In genomic region chr11:117823411-117823810, GRCm38 (mm10) we compare ENCODE assay signal across 9 mouse cellular contexts. TPM values are rescaled to one million over a fixed set of nuclear protein-coding genes. Genes with fewer than 3 reads are reported as not detected.
A peak's percentile ranks its signal among the peaks of the same experiment; 100 is the strongest.
DNase-seq lines count a peak whose midpoint lies in the region; ATAC-seq and TF ChIP-seq lines count a peak whose summit lies in the region.
"Had no signal": no experiment of that assay in that cellular context is flagged by ENCODE, and none has a peak within 500 bp of the region (broad histone marks: within the 10 kb centered on the region; RNA-seq: fewer than 3 reads in every experiment).

No protein-coding gene starts in this region.

- H3K27me3 ChIP-seq in heart, postnatal 0 days (ENCODE audit: control insufficient read depth, insufficient read depth, low read length) = no peaks in the 10 kb centered on the region
- H3K27me3 ChIP-seq in C2C12 (ENCODE audit: control insufficient read depth, insufficient read depth, insufficient read length) = no peaks in the 10 kb centered on the region
- H3K27me3 ChIP-seq in E14TG2a.4 (ENCODE audit: insufficient read depth, low read length) = no peaks in the 10 kb centered on the region
- H3K27me3 ChIP-seq in liver, embryonic 14.5 days (ENCODE audit: control insufficient read depth, insufficient read depth, low read length) = no peaks in the 10 kb centered on the region

- peaks cover 25% of the 10 kb centered on the region; the same call in 1 of the 2 replicates for H3K36me3 ChIP-seq in heart, postnatal 0 days (replicated peaks; ENCODE audit: control insufficient read depth, insufficient read depth, low read length)
- H3K36me3 ChIP-seq in C2C12 (ENCODE audit: control insufficient read depth, insufficient read depth) = peaks cover 55% of the 10 kb centered on the region
- H3K36me3 ChIP-seq in E14TG2a.4 (ENCODE audit: insufficient read depth, low read length) = peaks cover 61% of the 10 kb centered on the region
- peaks cover 52% of the 10 kb centered on the region for H3K36me3 ChIP-seq in liver, embryonic 14.5 days (replicated peaks; ENCODE audit: control insufficient read depth, insufficient read depth, low read depth)

- no peak for DNase-seq in heart, postnatal 0 days (ENCODE audit: low spot score)
- no peak for DNase-seq in heart, adult 18-20 months
- DNase-seq in liver, embryonic 14.5 days (ENCODE audit: low read depth in 3 of 3, low spot score in 3 of 3) = no peak
- no peak for DNase-seq in right cerebral cortex, postnatal 10 days (ENCODE audit: low spot score in 2 of 2)
- DNase-seq in urinary bladder, adult 2 months (ENCODE audit: low spot score) = no peak

- peaks cover 83% of the 10 kb centered on the region for H3K79me2 ChIP-seq in C2C12 (ENCODE audit: control insufficient read depth, insufficient read depth)

- H3K9ac ChIP-seq in heart, postnatal 0 days (replicated peaks; ENCODE audit: low read depth, low read length) = no peak overlapping the region
- H3K9ac ChIP-seq in liver, embryonic 14.5 days (replicated peaks) = no peak overlapping the region; the same call in 1 of the 2 replicates

- H3K4me1 ChIP-seq in heart, postnatal 0 days (ENCODE audit: control insufficient read depth, insufficient read depth) = peaks cover 65% of the 10 kb centered on the region
- peaks cover 90% of the 10 kb centered on the region for H3K4me1 ChIP-seq in E14TG2a.4 (replicated peaks; ENCODE audit: low read depth, low read length)
- peaks cover 26 to 39% of the 10 kb centered on the region in 2 experiments for H3K4me1 ChIP-seq in liver, embryonic 14.5 days (replicated peaks; ENCODE audit: control insufficient read depth in 2 of 2, insufficient read depth in 2 of 2, low read length in 1 of 2)

- TF ChIP-seq CTCF in heart, postnatal 0 days (IDR thresholded peaks at IDR 0.05; ENCODE audit: low read depth) = no peak
- TF ChIP-seq CTCF in C2C12 (IDR thresholded peaks at IDR 0.05; ENCODE audit: control insufficient read depth, insufficient read depth, insufficient read length) = no peak
- no peak for TF ChIP-seq CTCF in E14TG2a.4 (conservative IDR thresholded peaks at IDR 0.05; ENCODE audit: low read length)
- TF ChIP-seq CTCF in liver, embryonic 14.5 days (IDR thresholded peaks at IDR 0.05; ENCODE audit: low read depth) = no peak

- no peak overlapping the region for H3ac ChIP-seq in C2C12 (ENCODE audit: control insufficient read depth, insufficient read length, low read depth)

- TF ChIP-seq EP300 in heart, postnatal 0 days (IDR thresholded peaks at IDR 0.05; ENCODE audit: low read depth) = no peak
- no peak for TF ChIP-seq EP300 in liver, embryonic 14.5 days (IDR thresholded peaks at IDR 0.05; ENCODE audit: low read depth)

- peaks cover 60% of the 10 kb centered on the region for H3K79me3 ChIP-seq in C2C12 (ENCODE audit: low read depth)

- H3K4me2 ChIP-seq in heart, postnatal 0 days (ENCODE audit: low read depth, low read length) = no peak overlapping the region
- peak overlapping the region; percentile 90 for H3K4me2 ChIP-seq in liver, embryonic 14.5 days (ENCODE audit: low read depth)

- ATAC-seq in heart, postnatal 0 days (ENCODE audit: insufficient read depth, low read depth) = no peak
- no peak for ATAC-seq in liver, embryonic 14.5 days (ENCODE audit: insufficient read depth)

- no peaks in the 10 kb centered on the region for H3K9me3 ChIP-seq in heart, postnatal 0 days (replicated peaks; ENCODE audit: control insufficient read depth, low read length)
- H3K9me3 ChIP-seq in E14TG2a.4 (ENCODE audit: low read length) = no peaks in the 10 kb centered on the region
- H3K9me3 ChIP-seq in liver, embryonic 14.5 days (ENCODE audit: control insufficient read depth, low read length) = no peaks in the 10 kb centered on the region
- H3K9me3 ChIP-seq: megakaryocyte, embryonic 14.5 days had no signal

- H3K4me3 ChIP-seq in heart, postnatal 0 days (ENCODE audit: low read depth, low read length) = no peak overlapping the region
- H3K4me3 ChIP-seq in C2C12 (ENCODE audit: insufficient read depth, poor library complexity, severe bottlenecking) (peak overlapping the region; percentile 89), E14TG2a.4 (replicated peaks; ENCODE audit: low read length) (peak overlapping the region; percentile 91)
- H3K4me3 ChIP-seq in liver, embryonic 14.5 days (ENCODE audit: insufficient read depth in 1 of 2, low read depth in 2 of 2, low read length in 2 of 2) = peak overlapping the region in 1 of 2 experiments; percentile 95; a peak in 1 of 4 replicates

- 81% methylated on average over 6 of the region's 6 CpGs for WGBS in heart, postnatal 0 days
- WGBS in liver, embryonic 14.5 days (ENCODE audit: insufficient replicate concordance) = 85% methylated on average over 6 of the region's 6 CpGs

- H3K27ac ChIP-seq in heart, postnatal 0 days (ENCODE audit: low read depth) = peak overlapping the region; percentile 79
- H3K27ac ChIP-seq in liver, embryonic 14.5 days = no peak overlapping the region

TF ChIP-seq in C2C12, 6 proteins besides CTCF, POLR2A, EP300 and RAD21:
- no peak for TF ChIP-seq USF1 (IDR thresholded peaks at IDR 0.05; ENCODE audit: low read depth)
- TF ChIP-seq MYOD1 (IDR thresholded peaks at IDR 0.05; ENCODE audit: control insufficient read depth, insufficient read length, low read depth) = no peak
- TF ChIP-seq MAX (IDR thresholded peaks at IDR 0.05) = no peak
- no peak for TF ChIP-seq CEBPB (IDR thresholded peaks at IDR 0.05; ENCODE audit: low read depth)
- TF ChIP-seq MYOG (IDR thresholded peaks at IDR 0.05; ENCODE audit: control insufficient read depth, extremely low read depth, insufficient read length) = no peak
- TF ChIP-seq FOSL1 (IDR thresholded peaks at IDR 0.05; ENCODE audit: insufficient read depth, low read length, poor library complexity, severe bottlenecking) = no peak

RNA-seq across cellular contexts. Expression of gene Afmid, which starts 2.3 kb away (rescaled TPM):
- 14.5 and 17.6 TPM in 2 replicates for total RNA-seq in heart, postnatal 0 days (2014; rRNA removed; ENCODE audit: low replicate concordance)
- polyA plus RNA-seq in heart, postnatal 0 days (2015; fragmentation: Nextera tagmentation; extraction: Ambion mirVana) = 13.1 and 16.5 TPM in 2 replicates
- total RNA-seq in heart, adult 18-20 months (2021) = 1 to 10 TPM; 3.9 to 5.5 TPM
- 3.2 TPM for polyA plus RNA-seq in C2C12 (2012; fragmentation: generic; extraction: Trizol)
- polyA plus RNA-seq in liver, embryonic 14.5 days (2012; rRNA removed) = 7.1 and 7.6 TPM in 2 replicates
- polyA plus RNA-seq in liver, embryonic 14.5 days (2014; fragmentation: Nextera tagmentation; extraction: Ambion mirVana) = 7.5 and 9.8 TPM in 2 replicates
- 11.8 and 13.1 TPM in 2 replicates for polyA plus RNA-seq in urinary bladder, adult 2 months (2012; rRNA removed)

RNA-seq across cellular contexts. Expression of gene Tk1, which starts 2.5 kb away (rescaled TPM):
- 103 and 117 TPM in 2 replicates for total RNA-seq in heart, postnatal 0 days (2014; rRNA removed; ENCODE audit: low replicate concordance)
- polyA plus RNA-seq in heart, postnatal 0 days (2015; fragmentation: Nextera tagmentation; extraction: Ambion mirVana) = 41.4 and 44.0 TPM in 2 replicates
- 1 to 10 TPM; 1.4 to 1.7 TPM for total RNA-seq in heart, adult 18-20 months (2021)
- 265 TPM for polyA plus RNA-seq in C2C12 (2012; fragmentation: generic; extraction: Trizol)
- polyA plus RNA-seq in liver, embryonic 14.5 days (2012; rRNA removed) = 122 and 136 TPM in 2 replicates
- 135 and 144 TPM in 2 replicates for polyA plus RNA-seq in liver, embryonic 14.5 days (2014; fragmentation: Nextera tagmentation; extraction: Ambion mirVana)
- polyA plus RNA-seq in urinary bladder, adult 2 months (2012; rRNA removed) = 6.5 and 8.8 TPM in 2 replicates

RNA-seq across cellular contexts. Expression of gene Gm20708, which starts 13.9 kb away (rescaled TPM):
- 2.6 TPM in 1 of 2 replicates, not detected in the other for total RNA-seq in heart, postnatal 0 days (2014; rRNA removed; ENCODE audit: low replicate concordance)
- 0.52 and 0.68 TPM in 2 replicates for polyA plus RNA-seq in heart, postnatal 0 days (2015; fragmentation: Nextera tagmentation; extraction: Ambion mirVana)
- total RNA-seq in heart, adult 18-20 months (2021) = 1 to 10 TPM in 1 of 2 experiments, under 1 TPM in 1; 0.87 to 1.4 TPM
- polyA plus RNA-seq in C2C12 (2012; fragmentation: generic; extraction: Trizol) = 0.16 TPM
- 0.03 and 0.08 TPM in 2 replicates for polyA plus RNA-seq in liver, embryonic 14.5 days (2012; rRNA removed)
- 0.10 and 0.28 TPM in 2 replicates for polyA plus RNA-seq in liver, embryonic 14.5 days (2014; fragmentation: Nextera tagmentation; extraction: Ambion mirVana)
- polyA plus RNA-seq in urinary bladder, adult 2 months (2012; rRNA removed) = 0.22 TPM in 1 of 2 replicates, not detected in the other
- polyA plus RNA-seq: large intestine, adult 2 months had no signal

RNA-seq across cellular contexts. Expression of gene Syngr2, which starts 13.9 kb away (rescaled TPM):
- total RNA-seq in heart, postnatal 0 days (2014; rRNA removed; ENCODE audit: low replicate concordance) = 151 TPM in 2 replicates
- 95.2 and 105 TPM in 2 replicates for polyA plus RNA-seq in heart, postnatal 0 days (2015; fragmentation: Nextera tagmentation; extraction: Ambion mirVana)
- 100 to 1,000 TPM; 112 TPM for total RNA-seq in heart, adult 18-20 months (2021)
- 65.3 TPM for polyA plus RNA-seq in C2C12 (2012; fragmentation: generic; extraction: Trizol)
- polyA plus RNA-seq in liver, embryonic 14.5 days (2012; rRNA removed) = 36.5 and 48.8 TPM in 2 replicates
- polyA plus RNA-seq in liver, embryonic 14.5 days (2014; fragmentation: Nextera tagmentation; extraction: Ambion mirVana) = 48.6 and 50.4 TPM in 2 replicates
- 90.0 and 106 TPM in 2 replicates for polyA plus RNA-seq in urinary bladder, adult 2 months (2012; rRNA removed)

RNA-seq across cellular contexts. Expression of gene Birc5, which starts 25.6 kb away (rescaled TPM):
- total RNA-seq in heart, postnatal 0 days (2014; rRNA removed; ENCODE audit: low replicate concordance) = 36.1 and 56.8 TPM in 2 replicates
- 83.6 and 85.0 TPM in 2 replicates for polyA plus RNA-seq in heart, postnatal 0 days (2015; fragmentation: Nextera tagmentation; extraction: Ambion mirVana)
- under 1 TPM; 0.23 to 0.84 TPM for total RNA-seq in heart, adult 18-20 months (2021)
- polyA plus RNA-seq in C2C12 (2012; fragmentation: generic; extraction: Trizol) = 230 TPM
- 123 and 181 TPM in 2 replicates for polyA plus RNA-seq in liver, embryonic 14.5 days (2012; rRNA removed)
- polyA plus RNA-seq in liver, embryonic 14.5 days (2014; fragmentation: Nextera tagmentation; extraction: Ambion mirVana) = 371 and 373 TPM in 2 replicates
- polyA plus RNA-seq in urinary bladder, adult 2 months (2012; rRNA removed) = 3.3 and 4.3 TPM in 2 replicates
